14 mouse cellular contexts compared by ENCODE assay signal in the genomic region with DNA sequence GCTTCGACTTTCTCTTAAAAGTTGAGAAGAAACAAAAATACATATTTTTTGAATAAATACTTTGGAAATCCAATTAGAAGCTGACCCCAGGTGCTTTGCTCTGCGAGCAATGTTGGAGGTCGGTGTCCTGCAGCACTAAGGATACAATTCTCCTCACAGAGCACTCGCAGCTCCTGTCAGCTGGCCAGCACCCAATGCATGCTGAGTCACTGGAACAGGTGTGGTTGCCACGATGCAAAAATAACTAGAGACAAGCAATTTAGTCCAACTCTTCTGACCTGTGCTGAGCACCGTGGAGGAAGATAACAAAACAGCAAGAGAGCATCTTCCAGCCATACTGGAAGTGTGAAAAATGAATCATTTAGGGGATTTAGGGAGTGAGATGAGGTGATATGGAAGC.
DNase-seq lines count a peak whose midpoint lies in the region; ATAC-seq and TF ChIP-seq lines count a peak whose summit lies in the region.
"Had no signal": no experiment of that assay in that cellular context is flagged by ENCODE, and none has a peak within 500 bp of the region (broad histone marks: within the 10 kb centered on the region; RNA-seq: fewer than 3 reads in every experiment).

No protein-coding gene starts in this region.

- intact Hi-C loops in left cerebral cortex, adult 2 months (cut with DNase I), result no loop called here
- intact Hi-C loops in left cerebral cortex, postnatal 14 days (cut with DNase I), result no loop called here

- no peak for TF ChIP-seq CTCF in left cerebral cortex, adult 2 months (IDR thresholded peaks at IDR 0.05)

- H3K27ac ChIP-seq in left cerebral cortex, adult 2 months, result no peak overlapping the region
- H3K27ac ChIP-seq: neural tube, embryonic 12.5 days had no signal

- no peak overlapping the region for H3K4me3 ChIP-seq in left cerebral cortex, adult 2 months
- H3K4me3 ChIP-seq: neural tube, embryonic 12.5 days had no signal

- peak; percentile 8 to 11 for DNase-seq in left cerebral cortex, adult 2 months (ENCODE audit: extremely low spot score in 1 of 2, low spot score in 2 of 2)
- no peak for DNase-seq in left cerebral cortex, postnatal 14 days (ENCODE audit: low spot score in 2 of 2)
- peak; percentile 66 to 70 for DNase-seq in cerebellum, adult 18-20 months
- DNase-seq in cerebellum, postnatal 36 days, result peak; percentile 77 to 78
- DNase-seq in skeletal muscle tissue, adult 2 months (ENCODE audit: low read depth, low spot score), result peak; percentile 67
- no peak for DNase-seq in retina, postnatal 1 day
- DNase-seq: heart, postnatal 4 days; kidney, adult 18-20 months; kidney, postnatal 14 days; lung, adult 18-20 months; thymus, postnatal 4 days had no signal

- ATAC-seq in megakaryocyte progenitor cell, adult 5-6 weeks (replicated peaks; ENCODE audit: poor library complexity), result no peak
- ATAC-seq: forebrain, embryonic 14.5 days had no signal

Comparison
In these comparisons a context has a peak if more than half of its experiments do, and no peak if none do; other contexts are left out.
1. DNase-seq: peak in left cerebral cortex, adult 2 months (2 of 2), cerebellum, adult 18-20 months (2 of 2), cerebellum, postnatal 36 days (2 of 2) and skeletal muscle tissue, adult 2 months (single experiment); none in left cerebral cortex, postnatal 14 days (0 of 2) and retina, postnatal 1 day (single experiment).